Mouse (Mus musculus) layer of hippocampus, postnatal 14 days (tissue): ENCODE measurements around the gene Adam26b. TPM values are rescaled to one million over a fixed set of nuclear protein-coding genes. Genes with fewer than 3 reads are reported as not detected.
"Not testable (repeated sequence)": the region's sequence is repeated elsewhere in the genome, so short reads cannot be mapped to it uniquely, and the experiment has no call there.

Experiments
- DNase-seq, 2 experiments: peaks; one replicate each; pipeline ENCODE4 v3.0.0; 2021 to 2022; ENCODE audit warnings: low spot score in 2 of 2, mixed read lengths in 1 of 2
- long read RNA-seq, 2 experiments: library from polyadenylated mRNA; stranded (forward); transcript quantifications; one replicate each; pipeline ENCODE4 v2.0.0; 2021
- total RNA-seq, 2 experiments: library from RNA; stranded (reverse); gene quantifications; 2 replicates each; pipeline ENCODE4 v1.2.3; 2021

Adam26b gene
- not detected for total RNA-seq
- long read RNA-seq, experiment 1: 0 reads
- long read RNA-seq, experiment 2: 0 reads

DNA sequence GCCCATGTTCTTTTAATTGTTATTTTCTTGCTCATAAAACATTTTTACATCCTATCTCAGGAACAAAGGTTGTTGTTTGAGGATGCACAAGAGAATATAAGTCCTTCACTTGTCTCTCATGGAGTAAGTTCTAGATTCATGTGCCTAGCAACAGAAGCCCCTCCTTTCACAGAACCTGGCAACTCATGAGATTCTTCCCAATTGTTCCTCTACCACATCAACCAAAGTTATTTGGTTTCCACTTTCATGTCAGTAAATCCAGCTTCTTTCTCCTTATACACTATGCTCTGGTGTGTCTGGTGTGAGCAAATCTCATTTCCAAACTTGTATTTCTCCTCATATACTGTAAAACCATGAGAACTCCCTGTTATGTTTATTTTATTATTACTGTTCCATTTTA is at the start of gene Adam26b:
Gene Adam26b (minus strand): TSS at position 101 of the 400 bp plus-strand sequence.
- not testable (repeated sequence) for DNase-seq

DNA sequence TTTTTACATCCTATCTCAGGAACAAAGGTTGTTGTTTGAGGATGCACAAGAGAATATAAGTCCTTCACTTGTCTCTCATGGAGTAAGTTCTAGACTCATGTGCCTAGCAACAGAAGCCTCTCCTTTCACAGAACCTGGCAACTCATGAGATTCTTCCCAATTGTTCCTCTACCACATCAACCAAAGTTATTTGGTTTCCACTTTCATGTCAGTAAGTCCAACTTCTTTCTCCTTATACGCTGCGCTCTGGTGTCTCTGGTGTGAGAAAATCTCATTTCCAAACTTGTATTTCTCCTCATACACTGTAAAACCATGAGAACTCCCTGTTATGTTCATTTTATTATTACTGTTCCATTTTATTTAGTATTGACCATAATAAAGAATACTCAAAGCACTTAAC is 48.7 kb upstream of the Adam26b start, which contains the start of gene Adam26a:
Gene Adam26a (minus strand): TSS at position 101 of the 400 bp plus-strand sequence.
- DNase-seq: not testable (repeated sequence)

Other genes starting within 250 kb of the Adam26b start
- not detected for gene Zfp42, start 221.1 kb downstream of the Adam26b start, total RNA-seq
- gene Adam26a, start 48.6 kb upstream of the Adam26b start, total RNA-seq: not detected
- gene Gm5346, start 99.2 kb upstream of the Adam26b start, total RNA-seq: under 1 TPM in 1 of 2 experiments, not detected in 1; 0.14 TPM
- not detected for gene Adam34, start 181.9 kb upstream of the Adam26b start, total RNA-seq